Mouse (Mus musculus) stomach, postnatal 0 days (tissue): ENCODE results near the gene H1fnt.

Experiments
- CTCF ChIP-seq: IDR thresholded peaks from 2 replicates; pipeline ENCODE4 v1.5.1; 2016; ENCODE audit warnings: antibody characterized with exemption, low read depth, mild to moderate bottlenecking, moderate library complexity
- EP300 ChIP-seq: optimal IDR thresholded peaks from 2 replicates; pipeline ENCODE3; 2016; ENCODE audit warnings: antibody characterized with exemption

- TF ChIP-seq CTCF (no peak), EP300 (no peak)
These were observed 22.7 kb downstream of the H1fnt start, which contains the start of gene Olfr286 for GRCm38 (mm10) chr15:98234350-98234749.
